8 mouse cellular contexts compared by ENCODE assay signal in the genomic region with DNA sequence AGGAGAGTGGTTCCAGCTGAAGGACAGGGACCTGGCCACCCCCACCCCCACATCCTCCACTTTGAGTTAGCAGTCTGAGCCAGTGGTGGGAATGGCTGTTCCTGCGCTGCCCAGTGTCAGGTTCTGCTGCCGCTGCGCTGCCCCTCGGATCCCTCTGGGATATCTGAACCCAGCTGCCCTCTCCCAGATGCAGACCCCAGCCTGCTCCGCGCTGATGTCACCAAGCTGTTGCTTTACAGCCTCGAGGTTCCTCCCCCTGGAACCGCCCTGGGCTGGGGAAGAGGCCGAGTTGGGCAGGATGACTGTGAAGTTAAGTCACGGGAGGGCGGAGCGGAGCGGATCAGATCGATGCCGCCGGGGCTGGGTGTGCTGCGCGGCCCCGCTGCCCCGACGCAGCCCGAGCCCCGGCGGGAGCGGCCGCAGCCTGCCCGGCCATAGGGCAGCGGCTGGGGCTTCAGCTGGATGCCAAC.
DNase-seq lines count a peak whose midpoint lies in the region; ATAC-seq lines count a peak whose summit lies in the region.

No protein-coding gene starts in this region.

- peak overlapping the region; percentile 35 for H3K4me3 ChIP-seq in forebrain, embryonic 11.5 days (ENCODE audit: low read depth, low read length)
- peak overlapping the region; percentile 91 for H3K4me3 ChIP-seq in megakaryocyte, embryonic 14.5 days (replicated peaks)

- peak overlapping the region; percentile 81 for H3K4me2 ChIP-seq in forebrain, embryonic 11.5 days (ENCODE audit: low read depth, low read length, severe bottlenecking)

- no peak overlapping the region for H3K27ac ChIP-seq in forebrain, embryonic 11.5 days (ENCODE audit: low read depth, low read length)

- H3K4me1 ChIP-seq in forebrain, embryonic 11.5 days (replicated peaks; ENCODE audit: control insufficient read depth, insufficient read depth, low read length), result peaks cover 10% of the 10 kb centered on the region
- peaks cover 17% of the 10 kb centered on the region for H3K4me1 ChIP-seq in megakaryocyte, embryonic 14.5 days

- intact Hi-C loops in heart, postnatal 14 days (cut with DNase I), result no loop called here

- peak overlapping the region; percentile 54 for H3K9ac ChIP-seq in forebrain, embryonic 11.5 days (ENCODE audit: low read length)

- no peaks in the 10 kb centered on the region for H3K9me3 ChIP-seq in forebrain, embryonic 11.5 days (ENCODE audit: control insufficient read depth, low read length)
- no peaks in the 10 kb centered on the region for H3K9me3 ChIP-seq in megakaryocyte, embryonic 14.5 days

- H3K36me3 ChIP-seq in forebrain, embryonic 11.5 days (ENCODE audit: control insufficient read depth, insufficient read depth, low read length), result no peaks in the 10 kb centered on the region
- H3K36me3 ChIP-seq in megakaryocyte, embryonic 14.5 days (replicated peaks; ENCODE audit: low read length), result no peaks in the 10 kb centered on the region

- peak; percentile 68 for DNase-seq in R1 (ENCODE audit: low read depth, low spot score)
- DNase-seq in c-Kit-negative CD71-positive TER-119-positive erythroid progenitor cells, embryonic 14.5 days (ENCODE audit: low read depth, low spot score), result peak; percentile 22
- DNase-seq in forebrain, embryonic 11.5 days (ENCODE audit: low spot score), result peak; percentile 84
- DNase-seq in heart, postnatal 14 days, result peak; percentile 74 to 78
- DNase-seq in kidney, postnatal 25 days, result peak; percentile 64 to 80
- DNase-seq in spleen, postnatal 10 days (ENCODE audit: low spot score in 2 of 2), result peak; percentile 41 to 72
- DNase-seq in left cerebral cortex, adult 8-10 months (ENCODE audit: low spot score in 2 of 2), result no peak

- no peaks in the 10 kb centered on the region for H3K27me3 ChIP-seq in forebrain, embryonic 11.5 days (ENCODE audit: control insufficient read depth, insufficient read depth, low read length)
- H3K27me3 ChIP-seq in megakaryocyte, embryonic 14.5 days (replicated peaks), result peaks cover 22% of the 10 kb centered on the region

- ATAC-seq in forebrain, embryonic 11.5 days (replicated peaks; ENCODE audit: low FRiP score), result peak; percentile 90

- under 1% methylated on average over 28 of the region's 28 CpGs for WGBS in forebrain, embryonic 11.5 days

Comparison
In these comparisons a context has a peak if more than half of its experiments do, and no peak if none do; other contexts are left out.
1. DNase-seq: peak in R1 (single experiment), c-Kit-negative CD71-positive TER-119-positive erythroid progenitor cells, embryonic 14.5 days (single experiment), forebrain, embryonic 11.5 days (single experiment), heart, postnatal 14 days (2 of 2), kidney, postnatal 25 days (2 of 2) and spleen, postnatal 10 days (2 of 2); none in left cerebral cortex, adult 8-10 months (0 of 2).